Mouse (Mus musculus) embryonic fibroblast, embryonic 13.5 days (primary cell): ENCODE measurements around the gene Ercc8.

ENCODE experiments used
- CTCF ChIP-seq: IDR thresholded peaks from 2 replicates; pipeline ENCODE4 v1.5.1; 2011; ENCODE audit warnings: mild to moderate bottlenecking, control low read depth, low read length, moderate library complexity, borderline replicate concordance; ENCODE audit not compliant: insufficient read depth
- POLR2A ChIP-seq: IDR thresholded peaks from 2 replicates; pipeline ENCODE4 v1.6.1; 2011; ENCODE audit warnings: low read depth, mild to moderate bottlenecking, control low read depth, low read length, moderate library complexity

DNA sequence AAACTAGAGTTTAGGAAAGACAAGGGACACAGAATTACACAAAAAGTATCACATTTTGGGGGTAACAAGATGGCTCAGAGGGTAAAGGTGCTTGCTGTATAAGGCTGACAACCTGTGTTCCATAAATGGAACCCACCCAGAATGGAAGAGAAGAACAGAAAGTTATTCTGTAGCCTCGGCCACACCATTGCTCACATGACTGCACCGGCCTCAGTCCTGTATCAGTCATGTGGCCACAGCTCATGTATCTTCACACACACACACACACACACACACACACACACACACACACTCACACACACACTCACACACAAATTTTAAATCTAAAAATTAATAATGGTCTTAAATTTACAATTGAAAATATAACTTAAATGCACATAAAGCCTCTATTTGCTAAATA is 48.9 kb downstream of the Ercc8 start:
- TF ChIP-seq CTCF, result no peak
- no peak for TF ChIP-seq POLR2A
